Mouse (Mus musculus): ENCODE measurements around the gene Ddx6. TPM values are rescaled to one million over a fixed set of nuclear protein-coding genes. Genes with fewer than 3 reads are reported as not detected.
"Not testable (repeated sequence)": the region's sequence is repeated elsewhere in the genome, so short reads cannot be mapped to it uniquely, and the experiment has no call there.

The Ddx6 gene
- polyA plus RNA-seq, 1 experiment from 2014 or later: 23.5 TPM

DNA sequence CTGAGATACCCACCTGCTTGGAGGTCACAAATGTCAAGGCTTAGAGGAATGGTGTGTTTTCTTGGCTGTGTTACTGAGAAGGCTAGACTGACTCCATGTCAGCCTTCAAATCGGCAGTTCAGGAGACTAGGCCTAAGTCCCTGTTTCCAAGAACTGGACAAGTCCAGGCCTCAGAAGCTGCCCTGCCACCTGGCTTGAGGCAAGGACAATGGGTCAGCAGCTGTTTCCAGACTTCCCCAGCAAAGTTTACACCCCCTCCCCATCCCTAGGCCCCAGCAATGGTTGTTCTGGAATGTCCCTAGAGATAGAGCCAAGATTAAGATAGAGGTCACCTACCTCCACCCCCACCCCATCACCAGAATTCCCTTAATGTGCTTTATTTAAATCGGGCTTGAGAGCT lies 7.0 kb upstream of the Ddx6 start:
- Histone ChIP-seq H3K4me1 (peaks cover 28% of the 10 kb centered on the region), H3K4me3 (no peak overlapping the region), H3K27me3 (replicated peaks; ENCODE audit: low read depth, poor library complexity, severe bottlenecking) (peaks cover 15% of the 10 kb centered on the region), H3K27ac (replicated peaks) (no peak overlapping the region), H3K36me3 (replicated peaks) (0 out of 2 replicates have a peak, but pooled peaks cover 3% of the 10 kb centered on the region), H3K9me3 (no peaks in the 10 kb centered on the region)
- no peak for DNase-seq (ENCODE audit: low spot score)
- WGBS: 94% methylated on average over 2 of the region's 2 CpGs

DNA sequence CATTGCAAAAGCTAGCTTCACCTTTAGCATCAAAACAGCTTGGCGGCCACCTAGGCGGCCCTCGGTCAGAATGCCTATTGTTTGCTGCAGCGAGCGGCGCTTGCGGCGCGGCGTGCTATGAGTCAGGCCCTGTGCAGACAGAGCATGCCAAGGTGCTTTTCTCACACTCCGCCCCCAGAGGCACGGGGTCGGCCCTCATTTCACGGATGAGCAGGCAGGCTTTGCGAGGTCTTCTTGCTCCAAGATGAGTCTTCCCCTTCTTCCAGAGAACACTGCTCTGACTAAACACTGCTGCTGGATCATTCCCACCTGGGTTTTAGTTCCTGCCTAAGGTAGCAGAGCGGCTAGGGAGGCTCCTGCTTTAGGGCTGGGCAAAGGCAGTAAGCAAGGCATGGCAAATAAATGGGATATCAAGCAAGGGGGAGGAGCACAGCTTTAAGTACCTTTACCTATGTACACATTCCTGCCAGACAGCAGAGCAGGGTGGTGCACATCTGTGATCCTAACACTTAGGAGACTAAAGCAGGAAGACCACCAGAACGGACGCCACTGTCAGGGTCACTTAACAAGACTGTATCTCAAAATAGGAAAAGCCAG lies 5.7 kb upstream of the Ddx6 start:
- H3K4me3 ChIP-seq: peak overlapping the region; percentile 42
- WGBS: 5% methylated on average over 18 of the region's 18 CpGs
- peak; percentile 72 for DNase-seq (ENCODE audit: low spot score)

DNA sequence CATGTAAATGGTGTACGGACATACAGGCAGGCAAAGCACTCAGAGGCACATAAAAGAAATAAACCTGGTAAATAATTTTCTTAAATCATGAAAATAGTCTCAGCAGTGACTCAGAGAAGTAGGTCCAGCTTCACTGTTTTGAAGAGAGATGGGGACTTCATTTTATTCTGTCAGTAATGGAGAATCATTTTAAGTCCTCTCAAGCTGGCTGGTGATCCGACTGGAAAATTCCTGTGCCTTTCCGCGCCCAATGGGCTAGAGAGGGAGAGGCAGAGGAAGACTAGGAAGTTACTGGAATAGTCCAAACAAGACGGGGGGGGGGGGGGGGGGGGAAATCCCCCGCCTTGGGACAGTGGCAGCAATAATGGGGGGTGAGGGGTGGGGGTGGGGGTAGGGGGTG lies 5.1 kb upstream of the Ddx6 start:
- no peak for DNase-seq (ENCODE audit: low spot score)
- no peak overlapping the region for H3K27ac ChIP-seq (replicated peaks)
- 21% methylated on average over 6 of the region's 6 CpGs for WGBS

More for the DNA sequence above, 5.7 kb upstream of the Ddx6 start:
- H3K9me3 ChIP-seq: no peaks in the 10 kb centered on the region
- peaks cover 33% of the 10 kb centered on the region for H3K4me1 ChIP-seq
- H3K36me3 ChIP-seq (replicated peaks): 0 out of 2 replicates have a peak, but pooled peaks cover 3% of the 10 kb centered on the region
- H3K27ac ChIP-seq (replicated peaks): peak overlapping the region; percentile 49
- H3K27me3 ChIP-seq (replicated peaks; ENCODE audit: low read depth, poor library complexity, severe bottlenecking): peaks cover 15% of the 10 kb centered on the region

DNA sequence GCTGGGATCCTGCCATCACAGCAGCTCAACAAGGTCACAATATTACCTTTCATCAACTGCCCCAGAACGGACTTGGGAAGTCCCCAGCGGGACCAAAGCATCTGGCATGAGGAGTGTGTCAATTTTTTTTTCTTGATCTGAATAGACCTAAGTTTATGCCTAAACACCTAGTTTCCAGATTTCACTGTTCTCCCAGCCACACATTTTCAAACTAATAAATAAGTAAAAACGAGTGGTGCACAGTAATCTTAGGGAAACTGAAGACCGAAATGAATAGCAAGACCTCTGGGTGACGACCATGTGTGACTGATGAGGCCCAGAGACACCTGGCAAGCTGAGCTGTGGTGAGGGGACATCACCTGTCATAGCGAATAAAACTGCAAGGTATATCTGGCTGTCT lies 3.9 kb upstream of the Ddx6 start:
- no peak for DNase-seq (ENCODE audit: low spot score)
- Histone ChIP-seq H3K4me1 (peaks cover 33% of the 10 kb centered on the region), H3K27ac (replicated peaks) (no peak overlapping the region), H3K9me3 (no peaks in the 10 kb centered on the region), H3K27me3 (replicated peaks; ENCODE audit: low read depth, poor library complexity, severe bottlenecking) (peaks cover 15% of the 10 kb centered on the region), H3K36me3 (replicated peaks) (0 out of 2 replicates have a peak, but pooled peaks cover 3% of the 10 kb centered on the region), H3K4me3 (no peak overlapping the region)
- 79% methylated on average over 6 of the region's 6 CpGs for WGBS

More for the DNA sequence above, 5.1 kb upstream of the Ddx6 start:
- H3K36me3 ChIP-seq (replicated peaks): 0 out of 2 replicates have a peak, but pooled peaks cover 3% of the 10 kb centered on the region
- H3K9me3 ChIP-seq: no peaks in the 10 kb centered on the region
- peaks cover 33% of the 10 kb centered on the region for H3K4me1 ChIP-seq
- peak overlapping the region; percentile 42; the same call in 1 of the 2 replicates for H3K4me3 ChIP-seq
- peaks cover 15% of the 10 kb centered on the region for H3K27me3 ChIP-seq (replicated peaks; ENCODE audit: low read depth, poor library complexity, severe bottlenecking)

DNA sequence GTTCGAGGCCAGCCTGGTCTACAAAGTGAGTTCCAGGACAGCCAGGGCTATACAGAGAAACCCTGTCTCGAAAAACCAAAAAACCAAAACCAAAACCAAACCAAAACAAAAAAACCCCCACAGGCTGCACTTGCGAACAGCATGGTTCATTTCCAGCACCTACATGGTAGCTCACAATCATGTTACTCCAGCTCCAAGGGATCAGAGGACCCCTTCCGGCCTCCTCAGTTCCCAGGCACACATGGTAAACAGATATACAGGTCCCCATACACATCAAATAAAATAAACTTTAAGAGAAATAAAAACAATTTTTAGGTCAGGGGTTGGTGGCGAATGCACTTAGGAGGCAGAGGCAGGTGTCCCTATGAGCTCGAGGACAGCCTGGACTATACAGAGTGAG lies 1.9 kb upstream of the Ddx6 start:
- H3K27me3 ChIP-seq (replicated peaks; ENCODE audit: low read depth, poor library complexity, severe bottlenecking): peaks cover 8% of the 10 kb centered on the region; the same call in 1 of the 2 replicates
- H3K4me3 ChIP-seq: peak overlapping the region; percentile 99
- peaks cover 44% of the 10 kb centered on the region for H3K4me1 ChIP-seq
- DNase-seq (ENCODE audit: low spot score): no peak
- H3K9me3 ChIP-seq: no peaks in the 10 kb centered on the region
- 76% methylated on average over 6 of the region's 6 CpGs for WGBS
- peak overlapping the region; percentile 100 for H3K27ac ChIP-seq (replicated peaks)
- peaks cover 12% of the 10 kb centered on the region for H3K36me3 ChIP-seq (replicated peaks)

DNA sequence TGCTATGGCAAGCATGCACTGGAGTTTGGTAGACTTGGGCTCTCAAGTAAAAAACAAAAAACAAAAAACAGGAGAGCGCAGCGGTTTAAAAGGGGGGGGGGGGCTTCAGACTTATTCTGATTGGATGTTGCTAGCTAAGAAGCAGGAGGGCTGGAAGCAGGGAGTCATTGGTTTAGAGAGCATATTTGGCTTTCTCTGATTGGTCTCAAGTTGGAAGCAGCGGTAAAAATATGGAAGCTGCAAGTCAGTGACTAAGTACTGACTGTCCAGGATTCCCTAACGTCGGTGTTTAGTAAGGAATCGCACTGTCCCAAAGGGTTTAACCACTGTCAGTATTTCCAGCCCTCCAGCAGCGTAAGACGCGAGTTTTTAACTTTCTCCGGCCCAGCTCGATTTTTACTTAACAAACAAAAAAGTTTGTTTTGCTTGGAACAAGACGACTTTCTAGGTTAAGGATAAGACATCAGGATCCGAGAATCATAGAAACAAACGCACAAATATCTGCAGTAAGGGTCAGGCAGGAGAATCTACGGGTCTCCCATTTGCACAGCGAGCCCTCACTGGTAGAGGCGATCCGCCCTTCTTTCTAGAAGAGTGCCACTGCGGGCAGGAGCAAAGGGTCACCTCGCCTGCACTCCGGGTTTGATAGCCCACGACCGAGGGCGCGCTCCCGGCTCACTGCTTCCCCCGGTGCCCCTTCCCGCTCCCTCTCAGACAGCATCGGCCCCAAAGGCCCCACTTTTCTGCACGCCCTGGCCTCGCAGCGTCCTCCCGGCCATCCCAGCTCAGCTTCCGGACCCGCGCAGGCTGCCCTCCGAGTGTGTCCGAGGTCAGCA lies 1.0 kb upstream of the Ddx6 start:
- peak; percentile 73 for DNase-seq (ENCODE audit: low spot score)
- H3K27ac ChIP-seq (replicated peaks): peak overlapping the region; percentile 100
- H3K9me3 ChIP-seq: no peaks in the 10 kb centered on the region
- peaks cover 21% of the 10 kb centered on the region for H3K36me3 ChIP-seq (replicated peaks)
- peaks cover 42% of the 10 kb centered on the region for H3K4me1 ChIP-seq
- H3K27me3 ChIP-seq (replicated peaks; ENCODE audit: low read depth, poor library complexity, severe bottlenecking): no peaks in the 10 kb centered on the region; the same call in 1 of the 2 replicates
- under 1% methylated on average over 38 of the region's 38 CpGs for WGBS
- H3K4me3 ChIP-seq: peak overlapping the region; percentile 99

DNA sequence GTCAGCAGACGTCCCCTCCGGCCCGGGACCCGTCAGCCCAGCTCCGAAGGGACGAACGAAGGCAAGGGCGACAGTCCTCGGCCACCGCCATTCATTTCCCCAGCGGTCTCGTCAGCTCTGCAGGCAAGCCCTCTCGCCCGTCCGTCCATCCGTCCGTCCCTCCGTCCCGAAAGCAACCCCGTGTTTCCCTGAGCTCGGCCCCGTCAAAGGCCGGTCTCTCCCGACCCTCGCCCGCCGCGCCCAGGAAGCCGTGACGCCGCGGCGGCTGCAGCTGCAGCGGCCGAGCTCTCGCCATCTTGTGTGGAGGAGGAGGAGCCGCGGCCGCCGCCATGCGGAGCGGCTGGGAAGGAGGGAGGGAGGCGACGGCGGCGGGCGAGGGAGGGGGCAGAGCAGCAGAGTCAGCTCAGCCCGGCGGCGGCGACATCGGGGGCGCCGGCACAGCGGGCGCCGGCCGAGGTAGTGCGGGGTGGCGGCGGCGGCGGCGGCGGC lies 358 bp upstream of the Ddx6 start:
- Histone ChIP-seq H3K36me3 (replicated peaks) (peaks cover 28% of the 10 kb centered on the region), H3K27ac (replicated peaks) (peak overlapping the region; percentile 100), H3K9me3 (no peaks in the 10 kb centered on the region), H3K27me3 (replicated peaks; ENCODE audit: low read depth, poor library complexity, severe bottlenecking) (no peaks in the 10 kb centered on the region; the same call in 1 of the 2 replicates), H3K4me1 (peaks cover 35% of the 10 kb centered on the region), H3K4me3 (peak overlapping the region; percentile 99)
- under 1% methylated on average over 65 of the region's 65 CpGs for WGBS
- DNase-seq (ENCODE audit: low spot score): peak; percentile 89

DNA sequence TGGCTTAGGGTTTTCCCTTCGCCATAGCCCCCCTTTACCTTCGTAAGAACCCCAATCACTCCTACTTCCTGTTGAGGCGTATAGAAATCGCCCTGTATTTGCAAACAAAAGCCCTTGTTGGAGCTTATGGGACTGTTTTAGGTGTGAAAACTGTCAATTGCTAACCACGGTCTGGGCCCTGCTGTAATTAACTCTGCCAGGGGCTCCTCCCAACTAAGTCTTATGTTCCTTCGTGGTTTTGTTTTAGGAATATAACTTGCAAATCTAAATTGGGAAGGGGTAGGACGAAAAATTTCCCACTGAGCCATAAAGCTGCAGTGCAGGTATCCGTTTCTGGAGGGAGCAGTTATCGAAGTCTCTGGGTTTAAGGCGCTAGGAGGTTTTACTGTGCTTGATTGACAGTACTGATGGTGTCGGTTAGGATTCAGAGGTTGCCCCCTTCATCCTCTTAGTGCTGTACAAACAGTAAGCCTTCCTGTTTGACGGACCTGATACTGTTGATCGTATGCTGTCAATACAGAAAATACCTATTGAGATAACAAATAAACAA lies 999 bp downstream of the Ddx6 start:
- Histone ChIP-seq H3K27me3 (replicated peaks; ENCODE audit: low read depth, poor library complexity, severe bottlenecking) (no peaks in the 10 kb centered on the region), H3K27ac (replicated peaks) (peak overlapping the region; percentile 100), H3K9me3 (no peaks in the 10 kb centered on the region), H3K4me1 (peaks cover 25% of the 10 kb centered on the region), H3K36me3 (replicated peaks) (peaks cover 42% of the 10 kb centered on the region), H3K4me3 (peak overlapping the region; percentile 99)
- DNase-seq (ENCODE audit: low spot score): peak; percentile 32
- WGBS: under 1% methylated on average over 13 of the region's 13 CpGs

DNA sequence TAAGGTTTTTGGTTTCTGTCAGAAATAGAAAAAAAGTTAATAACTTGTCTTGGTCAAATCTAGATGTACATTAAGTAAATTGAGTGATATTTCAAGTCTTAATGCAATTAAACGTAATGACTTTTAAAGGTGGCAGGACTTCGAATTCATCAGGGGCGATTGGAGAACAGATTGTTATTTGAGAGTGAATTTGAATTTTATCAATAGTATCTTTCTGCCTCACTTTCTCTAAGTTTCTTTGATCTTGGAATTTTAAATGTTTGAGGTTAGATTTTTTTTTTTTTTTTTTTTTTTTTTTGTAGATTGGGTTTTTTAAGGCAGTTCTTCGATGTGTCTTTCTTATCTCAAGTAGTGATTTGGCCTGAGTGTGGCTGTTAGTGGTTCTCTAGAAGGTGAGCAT lies 2.0 kb downstream of the Ddx6 start:
- Histone ChIP-seq H3K27me3 (replicated peaks; ENCODE audit: low read depth, poor library complexity, severe bottlenecking) (no peaks in the 10 kb centered on the region), H3K27ac (replicated peaks) (no peak overlapping the region), H3K4me3 (peak overlapping the region; percentile 99), H3K4me1 (peaks cover 25% of the 10 kb centered on the region), H3K36me3 (replicated peaks) (peaks cover 48% of the 10 kb centered on the region), H3K9me3 (no peaks in the 10 kb centered on the region)
- WGBS: 84% methylated on average over 4 of the region's 4 CpGs
- DNase-seq (ENCODE audit: low spot score): no peak

DNA sequence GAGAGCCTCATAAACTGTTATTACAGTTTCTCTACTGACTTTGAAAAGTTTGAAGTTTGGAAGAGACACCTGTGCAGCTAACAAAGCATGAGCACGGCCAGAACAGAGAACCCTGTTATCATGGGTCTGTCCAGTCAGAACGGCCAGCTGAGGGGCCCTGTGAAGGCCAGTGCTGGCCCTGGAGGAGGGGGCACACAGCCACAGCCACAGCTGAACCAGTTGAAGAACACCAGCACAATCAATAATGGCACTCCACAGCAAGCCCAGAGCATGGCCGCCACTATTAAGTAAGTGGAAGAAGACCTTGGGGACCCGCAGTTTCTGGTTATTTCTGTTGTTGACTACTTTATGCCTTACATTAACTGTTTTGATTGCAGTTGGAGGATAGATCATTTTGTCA lies 2.6 kb downstream of the Ddx6 start:
- no peaks in the 10 kb centered on the region for H3K9me3 ChIP-seq
- DNase-seq (ENCODE audit: low spot score): no peak
- peaks cover 25% of the 10 kb centered on the region for H3K4me1 ChIP-seq
- H3K4me3 ChIP-seq: peak overlapping the region; percentile 44; the same call in 1 of the 2 replicates
- no peak overlapping the region for H3K27ac ChIP-seq (replicated peaks)
- 79% methylated on average over 4 of the region's 4 CpGs for WGBS
- H3K27me3 ChIP-seq (replicated peaks; ENCODE audit: low read depth, poor library complexity, severe bottlenecking): no peaks in the 10 kb centered on the region
- H3K36me3 ChIP-seq (replicated peaks): peaks cover 54% of the 10 kb centered on the region

DNA sequence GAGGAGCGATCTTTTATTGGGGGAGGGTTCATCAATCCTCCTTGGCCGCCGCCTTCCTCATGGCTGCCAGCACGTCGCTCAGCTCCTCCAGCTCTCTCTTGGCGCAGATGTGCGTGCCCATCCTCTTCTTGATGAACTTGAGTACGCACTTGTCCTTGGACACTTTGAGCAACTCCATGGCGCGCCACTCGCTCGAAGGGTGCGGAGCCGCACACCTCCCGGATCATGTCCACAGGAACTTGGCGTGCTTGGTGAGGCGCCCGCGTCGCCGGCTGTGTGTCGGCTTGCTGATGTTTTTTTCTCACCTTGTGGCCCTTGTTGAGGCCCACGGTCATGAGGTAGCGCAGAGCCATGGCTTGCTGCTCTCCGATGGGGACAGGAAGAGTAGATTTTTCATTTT lies 5.7 kb downstream of the Ddx6 start:
- H3K27me3 ChIP-seq (replicated peaks; ENCODE audit: low read depth, poor library complexity, severe bottlenecking): no peaks in the 10 kb centered on the region
- no peak overlapping the region for H3K4me3 ChIP-seq
- 96% methylated on average over 25 of the region's 25 CpGs for WGBS
- H3K36me3 ChIP-seq (replicated peaks): peaks cover 85% of the 10 kb centered on the region
- DNase-seq (ENCODE audit: low spot score): no peak
- H3K4me1 ChIP-seq: peaks cover 18% of the 10 kb centered on the region
- H3K9me3 ChIP-seq: no peaks in the 10 kb centered on the region
- no peak overlapping the region for H3K27ac ChIP-seq (replicated peaks)

DNA sequence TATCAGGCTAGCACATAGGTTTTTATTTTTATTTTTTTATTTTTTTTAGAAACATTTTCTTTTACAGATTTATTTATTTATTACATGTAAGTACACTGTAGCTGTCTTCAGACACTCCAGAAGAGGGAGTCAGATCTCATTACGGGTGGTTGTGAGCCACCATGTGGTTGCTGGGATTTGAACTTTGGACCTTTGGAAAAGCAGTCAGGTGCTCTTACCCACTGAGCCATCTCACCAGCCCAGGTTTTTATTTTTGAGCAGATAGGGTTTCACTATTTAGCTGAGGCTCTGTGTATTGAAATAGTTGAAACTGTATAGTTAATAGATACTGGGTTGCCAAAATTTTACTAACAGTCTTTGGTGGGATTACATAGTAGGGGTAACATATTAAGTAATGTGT lies 8.4 kb downstream of the Ddx6 start:
- not testable (repeated sequence) for H3K27ac ChIP-seq (replicated peaks); H3K4me3 ChIP-seq; DNase-seq (ENCODE audit: low spot score); H3K4me1 ChIP-seq; H3K27me3 ChIP-seq (replicated peaks; ENCODE audit: low read depth, poor library complexity, severe bottlenecking); H3K9me3 ChIP-seq
- H3K36me3 ChIP-seq (replicated peaks): peaks cover 100% of the 10 kb centered on the region
- 91% methylated on average over 1 of the region's 1 CpGs for WGBS

Data from embryonic facial prominence, embryonic 10.5 days (tissue).